Mouse (Mus musculus): ENCODE measurements around the gene Fam71b. TPM values are rescaled to one million over a fixed set of nuclear protein-coding genes. Genes with fewer than 3 reads are reported as not detected.

Fam71b gene
- polyA plus RNA-seq, 1 experiment from 2014 or later, result not detected

GRCm38 (mm10) chr11:46377819-46378782 lies 18.3 kb upstream of the Fam71b start:
- Histone ChIP-seq H3K9ac (ENCODE audit: low read depth, low read length) (no peak overlapping the region), H3K27me3 (replicated peaks; ENCODE audit: control insufficient read depth, insufficient read depth, low read length) (no peaks in the 10 kb centered on the region), H3K36me3 (ENCODE audit: control insufficient read depth, insufficient read depth, low read length) (no peaks in the 10 kb centered on the region), H3K4me2 (ENCODE audit: low read depth, low read length) (no peak overlapping the region), H3K4me1 (ENCODE audit: control insufficient read depth, insufficient read depth, low read length) (no peaks in the 10 kb centered on the region), H3K4me3 (ENCODE audit: low read depth, low read length) (no peak overlapping the region), H3K9me3 (ENCODE audit: control insufficient read depth, low read length) (no peaks in the 10 kb centered on the region), H3K27ac (replicated peaks; ENCODE audit: low read depth, low read length) (no peak overlapping the region)
- DNase-seq (ENCODE audit: low spot score) (no peak), ATAC-seq (ENCODE audit: low read depth) (no peak)
- 82% methylated on average over 8 of the region's 8 CpGs for WGBS

GRCm38 (mm10) chr11:46380097-46380675 lies 16.2 kb upstream of the Fam71b start:
- ATAC-seq (ENCODE audit: low read depth), result no peak

GRCm38 (mm10) chr11:46382466-46382865 lies 13.9 kb upstream of the Fam71b start:
- Histone ChIP-seq H3K4me1 (ENCODE audit: control insufficient read depth, insufficient read depth, low read length) (no peaks in the 10 kb centered on the region), H3K27me3 (replicated peaks; ENCODE audit: control insufficient read depth, insufficient read depth, low read length) (no peaks in the 10 kb centered on the region), H3K27ac (replicated peaks; ENCODE audit: low read depth, low read length) (no peak overlapping the region), H3K9me3 (ENCODE audit: control insufficient read depth, low read length) (no peaks in the 10 kb centered on the region), H3K4me3 (ENCODE audit: low read depth, low read length) (no peak overlapping the region), H3K36me3 (ENCODE audit: control insufficient read depth, insufficient read depth, low read length) (no peaks in the 10 kb centered on the region), H3K9ac (ENCODE audit: low read depth, low read length) (no peak overlapping the region), H3K4me2 (ENCODE audit: low read depth, low read length) (no peak overlapping the region)
- no peak for ATAC-seq (ENCODE audit: low read depth)
- DNase-seq (ENCODE audit: low spot score), result no peak
- 92% methylated on average over 4 of the region's 4 CpGs for WGBS

More at GRCm38 (mm10) chr11:46380097-46380675, 16.2 kb upstream of the Fam71b start:
- no peak overlapping the region for H3K4me3 ChIP-seq (ENCODE audit: low read depth, low read length)
- no peaks in the 10 kb centered on the region for H3K9me3 ChIP-seq (ENCODE audit: control insufficient read depth, low read length)
- H3K27ac ChIP-seq (replicated peaks; ENCODE audit: low read depth, low read length), result no peak overlapping the region
- no peak overlapping the region for H3K4me2 ChIP-seq (ENCODE audit: low read depth, low read length)
- DNase-seq (ENCODE audit: low spot score), result no peak
- H3K4me1 ChIP-seq (ENCODE audit: control insufficient read depth, insufficient read depth, low read length), result no peaks in the 10 kb centered on the region
- no peaks in the 10 kb centered on the region for H3K36me3 ChIP-seq (ENCODE audit: control insufficient read depth, insufficient read depth, low read length)
- no peak overlapping the region for H3K9ac ChIP-seq (ENCODE audit: low read depth, low read length)
- H3K27me3 ChIP-seq (replicated peaks; ENCODE audit: control insufficient read depth, insufficient read depth, low read length), result no peaks in the 10 kb centered on the region
- WGBS, result 84% methylated on average over 7 of the region's 7 CpGs

- DNase-seq (ENCODE audit: low spot score) (no peak), ATAC-seq (ENCODE audit: low read depth) (no peak)
- Histone ChIP-seq H3K27ac (replicated peaks; ENCODE audit: low read depth, low read length) (no peak overlapping the region), H3K4me3 (ENCODE audit: low read depth, low read length) (no peak overlapping the region), H3K27me3 (replicated peaks; ENCODE audit: control insufficient read depth, insufficient read depth, low read length) (no peaks in the 10 kb centered on the region), H3K9me3 (ENCODE audit: control insufficient read depth, low read length) (no peaks in the 10 kb centered on the region), H3K9ac (ENCODE audit: low read depth, low read length) (no peak overlapping the region), H3K4me1 (ENCODE audit: control insufficient read depth, insufficient read depth, low read length) (no peaks in the 10 kb centered on the region), H3K4me2 (ENCODE audit: low read depth, low read length) (no peak overlapping the region), H3K36me3 (ENCODE audit: control insufficient read depth, insufficient read depth, low read length) (no peaks in the 10 kb centered on the region)
- 68% methylated on average over 2 of the region's 2 CpGs for WGBS
These were observed 11.4 kb upstream of the Fam71b start for GRCm38 (mm10) chr11:46384925-46385324.

- H3K27ac ChIP-seq (replicated peaks; ENCODE audit: low read depth, low read length), result no peak overlapping the region
- H3K36me3 ChIP-seq (ENCODE audit: control insufficient read depth, insufficient read depth, low read length), result no peaks in the 10 kb centered on the region
- H3K4me2 ChIP-seq (ENCODE audit: low read depth, low read length), result no peak overlapping the region
- no peak overlapping the region for H3K9ac ChIP-seq (ENCODE audit: low read depth, low read length)
- no peaks in the 10 kb centered on the region for H3K4me1 ChIP-seq (ENCODE audit: control insufficient read depth, insufficient read depth, low read length)
- DNase-seq (ENCODE audit: low spot score), result no peak
- H3K27me3 ChIP-seq (replicated peaks; ENCODE audit: control insufficient read depth, insufficient read depth, low read length), result no peaks in the 10 kb centered on the region
- H3K4me3 ChIP-seq (ENCODE audit: low read depth, low read length), result no peak overlapping the region
- ATAC-seq (ENCODE audit: low read depth), result no peak
- H3K9me3 ChIP-seq (ENCODE audit: control insufficient read depth, low read length), result no peaks in the 10 kb centered on the region
- 77% methylated on average over 8 of the region's 8 CpGs for WGBS
These were observed 9.8 kb upstream of the Fam71b start for GRCm38 (mm10) chr11:46386556-46386955.

- Histone ChIP-seq H3K27ac (replicated peaks; ENCODE audit: low read depth, low read length) (no peak overlapping the region), H3K4me1 (ENCODE audit: control insufficient read depth, insufficient read depth, low read length) (no peaks in the 10 kb centered on the region), H3K4me3 (ENCODE audit: low read depth, low read length) (no peak overlapping the region), H3K36me3 (ENCODE audit: control insufficient read depth, insufficient read depth, low read length) (no peaks in the 10 kb centered on the region), H3K4me2 (ENCODE audit: low read depth, low read length) (no peak overlapping the region), H3K27me3 (replicated peaks; ENCODE audit: control insufficient read depth, insufficient read depth, low read length) (no peaks in the 10 kb centered on the region), H3K9me3 (ENCODE audit: control insufficient read depth, low read length) (no peaks in the 10 kb centered on the region), H3K9ac (ENCODE audit: low read depth, low read length) (no peak overlapping the region)
- 92% methylated on average over 8 of the region's 8 CpGs for WGBS
- DNase-seq (ENCODE audit: low spot score) (no peak), ATAC-seq (ENCODE audit: low read depth) (no peak)
These were observed 9.3 kb upstream of the Fam71b start for GRCm38 (mm10) chr11:46387061-46387460.

GRCm38 (mm10) chr11:46388438-46388837 lies 7.9 kb upstream of the Fam71b start:
- H3K9ac ChIP-seq (ENCODE audit: low read depth, low read length), result no peak overlapping the region
- no peak overlapping the region for H3K27ac ChIP-seq (replicated peaks; ENCODE audit: low read depth, low read length)
- no peaks in the 10 kb centered on the region for H3K4me1 ChIP-seq (ENCODE audit: control insufficient read depth, insufficient read depth, low read length)
- ATAC-seq (ENCODE audit: low read depth) (no peak), DNase-seq (ENCODE audit: low spot score) (no peak)
- no peaks in the 10 kb centered on the region for H3K27me3 ChIP-seq (replicated peaks; ENCODE audit: control insufficient read depth, insufficient read depth, low read length)
- H3K4me2 ChIP-seq (ENCODE audit: low read depth, low read length), result no peak overlapping the region
- no peaks in the 10 kb centered on the region for H3K9me3 ChIP-seq (ENCODE audit: control insufficient read depth, low read length)
- 50% methylated on average over 6 of the region's 6 CpGs for WGBS
- H3K36me3 ChIP-seq (ENCODE audit: control insufficient read depth, insufficient read depth, low read length), result no peaks in the 10 kb centered on the region
- no peak overlapping the region for H3K4me3 ChIP-seq (ENCODE audit: low read depth, low read length)

GRCm38 (mm10) chr11:46389336-46390117 lies 6.8 kb upstream of the Fam71b start, which contains the start of gene Itk:
Itk (minus strand) TSS chr11:46389515.
- Histone ChIP-seq H3K9ac (ENCODE audit: low read depth, low read length) (no peak within 1 kb of the TSS), H3K9me3 (ENCODE audit: control insufficient read depth, low read length) (no peaks in the 10 kb centered on the region), H3K4me1 (ENCODE audit: control insufficient read depth, insufficient read depth, low read length) (no peaks in the 10 kb centered on the region), H3K27me3 (replicated peaks; ENCODE audit: control insufficient read depth, insufficient read depth, low read length) (no peaks in the 10 kb centered on the region), H3K4me3 (ENCODE audit: low read depth, low read length) (no peak within 1 kb of the TSS), H3K36me3 (ENCODE audit: control insufficient read depth, insufficient read depth, low read length) (no peaks in the 10 kb centered on the region), H3K27ac (replicated peaks; ENCODE audit: low read depth, low read length) (no peak within 1 kb of the TSS), H3K4me2 (ENCODE audit: low read depth, low read length) (no peak within 1 kb of the TSS)
- no peak for ATAC-seq (ENCODE audit: low read depth)
- WGBS, result 76% methylated on average over 13 of the region's 13 CpGs
- no peak for DNase-seq (ENCODE audit: low spot score)

All from embryonic facial prominence, embryonic 14.5 days (tissue).